Mouse (Mus musculus): ENCODE measurements at regions not wholly inside any gene's neighbourhood (a gene's known extent, or its start where the extent isn't known, plus 50 kb on each side); places are given as distances from the start of the nearest gene placed in this dataset.
A peak's percentile ranks its signal among the peaks of the same experiment; 100 is the strongest.

DNA sequence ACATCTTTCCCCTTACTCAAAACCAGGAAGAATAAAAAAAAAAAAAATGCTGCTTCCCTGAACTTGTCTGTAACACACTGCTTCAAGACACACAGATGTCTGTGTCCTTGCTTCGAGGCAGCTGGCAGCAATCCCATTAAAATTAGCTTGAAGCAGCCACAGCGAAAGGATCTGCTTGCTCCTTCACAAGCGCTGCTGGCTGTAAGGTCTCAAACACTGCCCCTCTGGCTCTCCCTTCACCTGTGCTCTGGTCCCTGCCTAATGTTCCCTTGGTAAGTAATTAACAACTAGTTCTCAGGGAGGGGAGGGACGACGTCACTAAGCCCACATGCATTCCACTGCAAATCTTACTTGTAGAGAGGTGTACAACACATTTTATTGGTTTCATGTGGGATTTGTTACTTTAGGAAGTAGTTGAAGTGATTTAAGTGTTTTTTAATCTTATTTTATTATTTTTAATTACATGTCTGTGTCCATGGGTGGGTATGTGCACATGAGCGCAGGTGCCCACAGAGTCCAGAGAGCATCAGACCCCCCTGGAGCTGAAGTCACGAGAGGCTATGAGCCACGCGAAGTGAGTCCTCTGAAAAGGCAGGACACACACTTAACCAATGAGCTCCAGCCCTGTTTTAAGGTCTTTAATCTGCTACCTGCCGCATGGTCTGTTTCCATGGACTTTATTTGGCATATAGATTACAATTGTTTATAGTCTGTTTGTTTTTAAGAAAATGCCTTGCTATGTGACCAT, 61.1 kb upstream of the Cers6 start:
- DNase-seq (ENCODE audit: extremely low spot score): no peak

DNA sequence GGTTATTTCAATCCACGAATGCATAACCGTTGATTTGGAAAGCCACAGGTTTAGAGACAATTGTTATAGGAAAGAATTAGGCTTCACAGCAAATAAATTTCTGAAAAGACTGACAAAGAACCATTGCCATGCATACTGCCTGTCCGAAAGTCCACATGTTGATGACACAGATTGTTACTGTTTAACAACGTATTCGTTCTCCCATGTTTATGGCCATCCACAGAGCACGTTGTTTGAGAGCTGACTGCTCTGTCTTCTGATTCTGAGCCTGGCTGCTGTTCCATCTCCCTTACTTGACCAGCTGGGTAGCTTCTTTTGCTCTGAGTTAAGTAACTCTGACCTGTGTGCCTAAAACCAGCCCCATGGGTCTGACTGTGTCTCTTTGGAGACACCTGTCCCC, 57.1 kb upstream of the Cers6 start:
- DNase-seq (ENCODE audit: extremely low spot score): no peak

DNA sequence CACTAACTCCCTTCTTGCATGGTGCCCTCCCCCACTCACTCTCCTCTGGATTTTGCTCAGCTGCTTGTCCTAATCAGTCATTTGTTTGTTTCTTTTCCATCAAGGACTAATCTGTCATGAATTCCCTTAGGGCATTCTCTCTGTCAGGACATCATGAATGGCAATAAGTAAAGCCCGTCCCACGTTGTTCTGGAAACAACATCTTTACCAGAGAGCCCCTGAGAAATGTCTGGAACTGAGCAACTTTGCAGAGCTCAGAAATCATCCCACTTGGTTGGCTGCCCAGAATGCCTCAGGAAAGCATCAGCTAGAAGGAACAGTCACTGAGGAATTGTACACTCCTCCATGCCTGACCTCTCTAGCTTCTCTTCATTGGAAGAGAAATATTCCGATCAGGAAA, 55.4 kb upstream of the Cers6 start:
- peak; percentile 22 for DNase-seq (ENCODE audit: extremely low spot score)

DNA sequence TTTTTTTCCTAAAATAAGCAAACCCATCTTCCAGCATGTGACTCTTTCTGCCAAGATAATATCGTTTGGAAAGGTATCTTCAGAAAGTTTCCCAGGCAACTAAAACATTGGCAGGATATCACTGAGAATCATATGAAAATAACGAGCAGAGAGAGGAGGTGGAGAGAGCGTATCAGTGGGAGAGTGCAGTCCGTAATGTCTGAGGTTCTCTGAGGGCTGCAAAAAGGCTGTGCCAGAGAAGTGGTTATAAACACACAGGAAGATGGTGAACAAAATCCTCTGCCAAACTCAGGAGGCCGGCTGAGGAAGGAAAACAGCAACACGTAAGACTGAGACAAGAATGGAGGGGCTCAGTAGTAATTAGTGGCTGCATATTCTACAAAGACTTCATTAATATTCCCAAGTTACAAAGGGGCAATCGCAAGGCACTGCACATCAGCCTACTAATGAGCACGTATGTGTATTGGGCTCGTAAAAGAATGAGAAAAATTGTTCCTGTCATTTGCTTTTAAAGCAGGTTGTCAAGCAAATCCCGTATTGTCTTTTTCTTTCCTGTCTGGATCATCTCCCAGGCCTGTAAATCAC, 54.8 kb upstream of the Cers6 start:
- no peak for DNase-seq (ENCODE audit: extremely low spot score)

Measured in embryo, embryonic 9.5 days (tissue).